Mouse (Mus musculus) heart, embryonic 12.5 days (tissue): Measurements from ENCODE around the gene Necap1. TPM values are rescaled to one million over a fixed set of nuclear protein-coding genes. Genes with fewer than 3 reads are reported as not detected.

Experiments
- ATAC-seq: fragments of 200-750 bp; cut with Nextera tagmentation; 2 replicates; pipeline ENCODE4 v1.8.0; 2017; ENCODE audit warnings: moderate TSS enrichment, moderate library complexity; ENCODE audit not compliant: insufficient number of reproducible peaks, low FRiP score
- H3K27ac ChIP-seq: fragments of 300-500 bp; sonication (generic); 2 replicates; pipeline ENCODE4 v1.5.1; 2016; ENCODE audit warnings: mild to moderate bottlenecking, moderate library complexity; ENCODE audit not compliant: poor library complexity, severe bottlenecking
- H3K27me3 ChIP-seq: fragments of 300-500 bp; sonication (generic); replicated peaks from 2 replicates; pipeline ENCODE4 v1.6.1; 2016; ENCODE audit warnings: mild to moderate bottlenecking, moderate library complexity
- H3K36me3 ChIP-seq: fragments of 300-500 bp; sonication (generic); 2 replicates; pipeline ENCODE4 v1.6.1; 2016; ENCODE audit warnings: mild to moderate bottlenecking, moderate library complexity
- H3K4me1 ChIP-seq: fragments of 300-500 bp; sonication (generic); replicated peaks from 2 replicates; pipeline ENCODE4 v1.6.1; 2016; ENCODE audit warnings: mild to moderate bottlenecking
- H3K4me2 ChIP-seq: fragments of 300-500 bp; sonication (generic); 2 replicates; pipeline ENCODE4 v1.6.1; 2016; ENCODE audit warnings: mild to moderate bottlenecking, moderate library complexity
- H3K4me3 ChIP-seq: fragments of 300-500 bp; sonication (generic); 2 replicates; pipeline ENCODE4 v1.5.1; 2016; ENCODE audit warnings: mild to moderate bottlenecking
- H3K9ac ChIP-seq: fragments of 300-500 bp; sonication (generic); 2 replicates; pipeline ENCODE4 v1.6.1; 2016; ENCODE audit warnings: mild to moderate bottlenecking, moderate library complexity
- H3K9me3 ChIP-seq: fragments of 300-500 bp; sonication (generic); replicated peaks from 2 replicates; pipeline ENCODE4 v1.6.1; 2016; ENCODE audit warnings: mild to moderate bottlenecking, moderate library complexity
- WGBS: fragments of 180-500 bp; shearing (Covaris S2); methylation state at CpG from one replicate; pipeline ENCODE4 v1.1.7; 2016; 5-methylcytosine and 5-hydroxymethylcytosine counted together
- polyA plus RNA-seq: library from polyadenylated mRNA; unstranded; fragments of >200 nt; fragmentation: Nextera tagmentation; extraction: Ambion mirVana; gene quantifications from 2 replicates; pipeline ENCODE4 v1.2.1, GENCODE M21; 2016

The Necap1 gene
- polyA plus RNA-seq, result 63.0 and 63.4 TPM in 2 replicates

GRCm38 (mm10) chr6:122873871-122874719 is at the start of gene Necap1:
Gene Necap1, plus strand, starts transcription at chr6:122874474.
- Histone ChIP-seq H3K36me3 (peaks cover 20% of the 10 kb centered on the region), H3K4me3 (peak within 1 kb of the TSS; percentile 87), H3K4me2 (peak within 1 kb of the TSS; percentile 69), H3K4me1 (peaks cover 4% of the 10 kb centered on the region), H3K27me3 (no peaks in the 10 kb centered on the region), H3K27ac (peak within 1 kb of the TSS; percentile 84), H3K9me3 (no peaks in the 10 kb centered on the region), H3K9ac (peak within 1 kb of the TSS; percentile 90)
- WGBS, result 7% methylated on average over 43 of the region's 43 CpGs
- ATAC-seq, result peak; percentile 96

- H3K4me1 ChIP-seq, result peaks cover 57% of the 10 kb centered on the region
- H3K36me3 ChIP-seq, result peaks cover 24% of the 10 kb centered on the region
- peak overlapping the region; percentile 94 for H3K4me2 ChIP-seq
- H3K27ac ChIP-seq, result peak overlapping the region; percentile 93; the same call in 1 of the 2 replicates
- no peak for ATAC-seq
- 79% methylated on average over 9 of the region's 9 CpGs for WGBS
- H3K9me3 ChIP-seq, result no peaks in the 10 kb centered on the region
- no peak overlapping the region for H3K4me3 ChIP-seq
- no peak overlapping the region for H3K9ac ChIP-seq
- no peaks in the 10 kb centered on the region for H3K27me3 ChIP-seq
Measured at GRCm38 (mm10) chr6:122825166-122825565, 49.1 kb upstream of the Necap1 start.

- Histone ChIP-seq H3K4me3 (peak overlapping the region; percentile 56), H3K27ac (peak overlapping the region; percentile 93), H3K36me3 (peaks cover 33% of the 10 kb centered on the region), H3K27me3 (no peaks in the 10 kb centered on the region), H3K4me2 (peak overlapping the region; percentile 94), H3K9me3 (no peaks in the 10 kb centered on the region), H3K4me1 (peaks cover 49% of the 10 kb centered on the region), H3K9ac (peak overlapping the region; percentile 72)
- ATAC-seq, result peak; percentile 94
- WGBS, result 2% methylated on average over 29 of the region's 29 CpGs
Measured at GRCm38 (mm10) chr6:122825923-122826742, 48.1 kb upstream of the Necap1 start.

- Histone ChIP-seq H3K27me3 (no peaks in the 10 kb centered on the region), H3K9ac (no peak overlapping the region), H3K4me1 (peaks cover 33% of the 10 kb centered on the region), H3K4me3 (no peak overlapping the region), H3K36me3 (peaks cover 48% of the 10 kb centered on the region), H3K9me3 (no peaks in the 10 kb centered on the region), H3K27ac (no peak overlapping the region), H3K4me2 (no peak overlapping the region)
- 47% methylated on average over 13 of the region's 13 CpGs for WGBS
- no peak for ATAC-seq
Measured at GRCm38 (mm10) chr6:122828086-122828485, 46.2 kb upstream of the Necap1 start.

- ATAC-seq, result no peak
- Histone ChIP-seq H3K36me3 (peaks cover 88% of the 10 kb centered on the region), H3K27me3 (no peaks in the 10 kb centered on the region), H3K4me1 (no peaks in the 10 kb centered on the region), H3K4me3 (no peak overlapping the region), H3K27ac (no peak overlapping the region), H3K4me2 (no peak overlapping the region), H3K9ac (no peak overlapping the region), H3K9me3 (peaks cover 6% of the 10 kb centered on the region; the same call in 1 of the 2 replicates)
- WGBS, result 77% methylated on average over 7 of the region's 7 CpGs
Measured at GRCm38 (mm10) chr6:122832880-122833279, 41.4 kb upstream of the Necap1 start.

GRCm38 (mm10) chr6:122834365-122834764 is 39.9 kb upstream of the Necap1 start:
- H3K9me3 ChIP-seq, result peaks cover 6% of the 10 kb centered on the region; the same call in 1 of the 2 replicates
- no peak for ATAC-seq
- no peak overlapping the region for H3K4me3 ChIP-seq
- no peaks in the 10 kb centered on the region for H3K27me3 ChIP-seq
- peaks cover 91% of the 10 kb centered on the region for H3K36me3 ChIP-seq
- H3K27ac ChIP-seq, result no peak overlapping the region
- 66% methylated on average over 4 of the region's 4 CpGs for WGBS
- no peak overlapping the region for H3K4me2 ChIP-seq
- no peak overlapping the region for H3K9ac ChIP-seq
- no peaks in the 10 kb centered on the region for H3K4me1 ChIP-seq

GRCm38 (mm10) chr6:122836974-122837373 is 37.3 kb upstream of the Necap1 start:
- peaks cover 93% of the 10 kb centered on the region for H3K36me3 ChIP-seq
- WGBS, result 100% methylated on average over 3 of the region's 3 CpGs
- H3K9me3 ChIP-seq, result peaks cover 6% of the 10 kb centered on the region; the same call in 1 of the 2 replicates
- ATAC-seq, result no peak
- no peak overlapping the region for H3K27ac ChIP-seq
- no peak overlapping the region for H3K4me2 ChIP-seq
- H3K4me1 ChIP-seq, result no peaks in the 10 kb centered on the region
- H3K27me3 ChIP-seq, result no peaks in the 10 kb centered on the region
- H3K9ac ChIP-seq, result no peak overlapping the region
- no peak overlapping the region for H3K4me3 ChIP-seq

- Histone ChIP-seq H3K27ac (no peak overlapping the region), H3K4me2 (no peak overlapping the region), H3K4me1 (no peaks in the 10 kb centered on the region), H3K9me3 (peaks cover 6% of the 10 kb centered on the region; the same call in 1 of the 2 replicates), H3K27me3 (no peaks in the 10 kb centered on the region), H3K9ac (no peak overlapping the region), H3K4me3 (no peak overlapping the region), H3K36me3 (peaks cover 93% of the 10 kb centered on the region)
- WGBS, result 88% methylated on average over 5 of the region's 5 CpGs
- ATAC-seq, result no peak
Measured at GRCm38 (mm10) chr6:122837539-122837938, 36.7 kb upstream of the Necap1 start.

GRCm38 (mm10) chr6:122843759-122844158 is 30.5 kb upstream of the Necap1 start:
- no peaks in the 10 kb centered on the region for H3K9me3 ChIP-seq
- peaks cover 73% of the 10 kb centered on the region for H3K36me3 ChIP-seq
- H3K4me2 ChIP-seq, result no peak overlapping the region
- no peaks in the 10 kb centered on the region for H3K27me3 ChIP-seq
- H3K4me3 ChIP-seq, result no peak overlapping the region
- WGBS, result 87% methylated on average over 6 of the region's 6 CpGs
- no peak overlapping the region for H3K27ac ChIP-seq
- no peaks in the 10 kb centered on the region for H3K4me1 ChIP-seq
- no peak overlapping the region for H3K9ac ChIP-seq
- no peak for ATAC-seq

- Histone ChIP-seq H3K4me2 (no peak overlapping the region), H3K4me1 (peaks cover 7% of the 10 kb centered on the region)
Measured at GRCm38 (mm10) chr6:122852696-122853095, 21.6 kb upstream of the Necap1 start.

GRCm38 (mm10) chr6:122854552-122854951 is 19.7 kb upstream of the Necap1 start:
- Histone ChIP-seq H3K36me3 (no peaks in the 10 kb centered on the region), H3K27ac (no peak overlapping the region), H3K9ac (no peak overlapping the region), H3K4me2 (no peak overlapping the region), H3K4me1 (peaks cover 7% of the 10 kb centered on the region), H3K9me3 (0 out of 2 replicates have a peak, but pooled peaks cover 2% of the 10 kb centered on the region), H3K4me3 (no peak overlapping the region), H3K27me3 (no peaks in the 10 kb centered on the region)
- no peak for ATAC-seq
- 79% methylated on average over 12 of the region's 12 CpGs for WGBS

More at GRCm38 (mm10) chr6:122852696-122853095, 21.6 kb upstream of the Necap1 start:
- Histone ChIP-seq H3K27me3 (no peaks in the 10 kb centered on the region), H3K27ac (no peak overlapping the region), H3K36me3 (no peaks in the 10 kb centered on the region), H3K9me3 (no peaks in the 10 kb centered on the region), H3K9ac (no peak overlapping the region), H3K4me3 (no peak overlapping the region)
- WGBS, result 54% methylated on average over 2 of the region's 2 CpGs
- no peak for ATAC-seq
